Mouse (Mus musculus): ENCODE data around the gene 2200002D01Rik. TPM values are rescaled to one million over a fixed set of nuclear protein-coding genes. Genes with fewer than 3 reads are reported as not detected.
"Not testable (repeated sequence)": the region's sequence is repeated elsewhere in the genome, so short reads cannot be mapped to it uniquely, and the experiment has no call there.

2200002D01Rik gene
- polyA plus RNA-seq, 1 experiment, result 0.40 TPM

- TF ChIP-seq POLR2A (IDR thresholded peaks at IDR 0.05; ENCODE audit: borderline replicate concordance, extremely low read depth, insufficient read depth, insufficient read length, poor library complexity, severe bottlenecking) (no peak), CTCF (IDR thresholded peaks at IDR 0.05; ENCODE audit: borderline replicate concordance, extremely low read depth, insufficient read depth, insufficient read length) (no peak)
- no peak for DNase-seq (ENCODE audit: low read depth)
Measured at GRCm38 (mm10) chr7:29232247-29233013, 15.8 kb downstream of the 2200002D01Rik start, which contains the start of gene Kcnk6. Kcnk6 (minus strand) TSS chr7:29232515.

- no peak for DNase-seq (ENCODE audit: low read depth)
- no peak for TF ChIP-seq POLR2A (IDR thresholded peaks at IDR 0.05; ENCODE audit: borderline replicate concordance, extremely low read depth, insufficient read depth, insufficient read length, poor library complexity, severe bottlenecking)
- TF ChIP-seq CTCF (IDR thresholded peaks at IDR 0.05; ENCODE audit: borderline replicate concordance, extremely low read depth, insufficient read depth, insufficient read length), result no peak
Measured at GRCm38 (mm10) chr7:29231517-29231916, 16.7 kb downstream of the 2200002D01Rik start.

GRCm38 (mm10) chr7:29230560-29230959 is 17.7 kb downstream of the 2200002D01Rik start:
- TF ChIP-seq CTCF (IDR thresholded peaks at IDR 0.05; ENCODE audit: borderline replicate concordance, extremely low read depth, insufficient read depth, insufficient read length) (no peak), POLR2A (IDR thresholded peaks at IDR 0.05; ENCODE audit: borderline replicate concordance, extremely low read depth, insufficient read depth, insufficient read length, poor library complexity, severe bottlenecking) (no peak)
- no peak for DNase-seq (ENCODE audit: low read depth)

GRCm38 (mm10) chr7:29228202-29228601 is 20.1 kb downstream of the 2200002D01Rik start:
- no peak for TF ChIP-seq POLR2A (IDR thresholded peaks at IDR 0.05; ENCODE audit: borderline replicate concordance, extremely low read depth, insufficient read depth, insufficient read length, poor library complexity, severe bottlenecking)
- TF ChIP-seq CTCF (IDR thresholded peaks at IDR 0.05; ENCODE audit: borderline replicate concordance, extremely low read depth, insufficient read depth, insufficient read length), result no peak
- no peak for DNase-seq (ENCODE audit: low read depth)

GRCm38 (mm10) chr7:29225520-29225919 is 22.7 kb downstream of the 2200002D01Rik start:
- DNase-seq (ENCODE audit: low read depth), result no peak
- TF ChIP-seq POLR2A (IDR thresholded peaks at IDR 0.05; ENCODE audit: borderline replicate concordance, extremely low read depth, insufficient read depth, insufficient read length, poor library complexity, severe bottlenecking) (no peak), CTCF (IDR thresholded peaks at IDR 0.05; ENCODE audit: borderline replicate concordance, extremely low read depth, insufficient read depth, insufficient read length) (no peak)

- TF ChIP-seq CTCF (IDR thresholded peaks at IDR 0.05; ENCODE audit: borderline replicate concordance, extremely low read depth, insufficient read depth, insufficient read length) (no peak), POLR2A (IDR thresholded peaks at IDR 0.05; ENCODE audit: borderline replicate concordance, extremely low read depth, insufficient read depth, insufficient read length, poor library complexity, severe bottlenecking) (no peak)
- peak; percentile 57 for DNase-seq (ENCODE audit: low read depth)
Measured at GRCm38 (mm10) chr7:29224756-29225394, 23.4 kb downstream of the 2200002D01Rik start.

- no peak for DNase-seq (ENCODE audit: low read depth)
- TF ChIP-seq POLR2A (IDR thresholded peaks at IDR 0.05; ENCODE audit: borderline replicate concordance, extremely low read depth, insufficient read depth, insufficient read length, poor library complexity, severe bottlenecking), result no peak
- TF ChIP-seq CTCF (IDR thresholded peaks at IDR 0.05; ENCODE audit: borderline replicate concordance, extremely low read depth, insufficient read depth, insufficient read length), result no peak
Measured at GRCm38 (mm10) chr7:29214846-29215245, 33.4 kb downstream of the 2200002D01Rik start.

- TF ChIP-seq POLR2A (IDR thresholded peaks at IDR 0.05; ENCODE audit: borderline replicate concordance, extremely low read depth, insufficient read depth, insufficient read length, poor library complexity, severe bottlenecking), result no peak
- no peak for TF ChIP-seq CTCF (IDR thresholded peaks at IDR 0.05; ENCODE audit: borderline replicate concordance, extremely low read depth, insufficient read depth, insufficient read length)
- no peak for DNase-seq (ENCODE audit: low read depth)
Measured at GRCm38 (mm10) chr7:29214236-29214635, 34.0 kb downstream of the 2200002D01Rik start.

- TF ChIP-seq CTCF (IDR thresholded peaks at IDR 0.05; ENCODE audit: borderline replicate concordance, extremely low read depth, insufficient read depth, insufficient read length), result no peak
- no peak for TF ChIP-seq POLR2A (IDR thresholded peaks at IDR 0.05; ENCODE audit: borderline replicate concordance, extremely low read depth, insufficient read depth, insufficient read length, poor library complexity, severe bottlenecking)
- DNase-seq (ENCODE audit: low read depth), result peak; percentile 85
Measured at GRCm38 (mm10) chr7:29213675-29214082, 34.6 kb downstream of the 2200002D01Rik start, which contains the start of gene Catsperg1. Catsperg1 (minus strand) TSS chr7:29214035.

- not testable (repeated sequence) for DNase-seq (ENCODE audit: low read depth)
Measured at GRCm38 (mm10) chr7:29212775-29213560, 35.3 kb downstream of the 2200002D01Rik start.

- no peak for TF ChIP-seq CTCF (IDR thresholded peaks at IDR 0.05; ENCODE audit: borderline replicate concordance, extremely low read depth, insufficient read depth, insufficient read length)
- no peak for TF ChIP-seq POLR2A (IDR thresholded peaks at IDR 0.05; ENCODE audit: borderline replicate concordance, extremely low read depth, insufficient read depth, insufficient read length, poor library complexity, severe bottlenecking)
- DNase-seq (ENCODE audit: low read depth), result no peak
Measured at GRCm38 (mm10) chr7:29212199-29212765, 36.0 kb downstream of the 2200002D01Rik start.

Data from brain, embryonic 14.5 days (tissue).